Mouse (Mus musculus): ENCODE results near the gene Kctd7. TPM values are rescaled to one million over a fixed set of nuclear protein-coding genes. Genes with fewer than 3 reads are reported as not detected.

Gene Kctd7
- polyA plus RNA-seq (2017; shearing (Covaris generic)) = 5.8 TPM

GRCm38 (mm10) chr5:130144334-130145312 lies at the start of gene Kctd7:
Kctd7 (plus strand) TSS chr5:130144861.

GRCm38 (mm10) chr5:130171423-130171954 lies 26.8 kb downstream of the Kctd7 start, which contains the start of gene Rabgef1:
Rabgef1 (plus strand) TSS chr5:130171798.

Other genes with a start within 250 kb of the Kctd7 start
- 2.2 TPM for gene Zbed5, start 249.1 kb upstream of the Kctd7 start, polyA plus RNA-seq (2017; shearing (Covaris generic))
- gene Phkg1, start 246.3 kb upstream of the Kctd7 start, polyA plus RNA-seq (2017; shearing (Covaris generic)) = 0.17 TPM
- 0.66 TPM for gene Nupr1l, start 236.3 kb upstream of the Kctd7 start, polyA plus RNA-seq (2017; shearing (Covaris generic))
- gene Vkorc1l1, start 202.9 kb upstream of the Kctd7 start, polyA plus RNA-seq (2017; shearing (Covaris generic)) = 7.3 TPM
- 57.5 TPM for gene Gusb, start 141.8 kb upstream of the Kctd7 start, polyA plus RNA-seq (2017; shearing (Covaris generic))
- 79.8 TPM for gene Asl, start 115.6 kb upstream of the Kctd7 start, polyA plus RNA-seq (2017; shearing (Covaris generic))
- 52.4 TPM for gene Crcp, start 115.6 kb upstream of the Kctd7 start, polyA plus RNA-seq (2017; shearing (Covaris generic))
- 1.4 TPM for gene Tpst1, start 71.5 kb upstream of the Kctd7 start, polyA plus RNA-seq (2017; shearing (Covaris generic))
- gene Rabgef1, start 26.9 kb downstream of the Kctd7 start, polyA plus RNA-seq (2017; shearing (Covaris generic)) = 46.2 TPM
- gene Tmem248, start 72.2 kb downstream of the Kctd7 start, polyA plus RNA-seq (2017; shearing (Covaris generic)) = 6.9 TPM
- 104 TPM for gene Sbds, start 110.7 kb downstream of the Kctd7 start, polyA plus RNA-seq (2017; shearing (Covaris generic))
- 42.6 TPM for gene Tyw1, start 110.8 kb downstream of the Kctd7 start, polyA plus RNA-seq (2017; shearing (Covaris generic))
- not detected for gene Caln1, start 224.6 kb downstream of the Kctd7 start, polyA plus RNA-seq (2017; shearing (Covaris generic))
- gene A330070K13Rik, start 239.8 kb downstream of the Kctd7 start, polyA plus RNA-seq (2017; shearing (Covaris generic)) = not detected